Mouse (Mus musculus): Measurements from ENCODE around the gene Atp2b2.

Atp2b2 gene

DNA sequence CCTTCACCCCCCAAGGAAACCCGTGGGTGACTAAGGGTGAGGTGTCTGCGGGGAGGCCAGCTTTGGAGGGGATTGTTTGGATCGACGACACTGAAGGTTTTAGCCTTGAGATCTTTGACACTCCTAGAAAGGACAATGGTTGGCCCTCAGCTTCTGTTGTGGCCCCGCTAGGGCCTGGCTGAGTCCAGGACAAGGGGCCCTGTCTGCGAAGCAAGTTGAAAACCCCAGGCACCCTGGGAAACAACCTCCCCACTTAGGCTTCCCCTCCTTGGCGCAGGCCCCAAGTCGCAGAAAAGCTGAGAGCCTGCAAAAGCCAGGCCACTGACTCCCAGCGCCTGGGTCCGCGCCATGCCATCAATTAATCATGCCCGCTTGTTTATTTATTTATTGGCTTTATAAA lies at the start of gene Atp2b2:
Gene Atp2b2 (minus strand): TSS at position 282 of the 400 bp plus-strand sequence.
- DNase-seq (ENCODE audit: low spot score in 2 of 2), result no peak

- peak in 1 of 2 experiments; percentile 26 for DNase-seq (ENCODE audit: low spot score in 2 of 2)
Observed at GRCm38 (mm10) chr6:114089626-114090025, 47.2 kb upstream of the Atp2b2 start.

GRCm38 (mm10) chr6:114087106-114087505 lies 44.7 kb upstream of the Atp2b2 start:
- DNase-seq (ENCODE audit: low spot score in 2 of 2), result peak in 1 of 2 experiments; percentile 6

DNA sequence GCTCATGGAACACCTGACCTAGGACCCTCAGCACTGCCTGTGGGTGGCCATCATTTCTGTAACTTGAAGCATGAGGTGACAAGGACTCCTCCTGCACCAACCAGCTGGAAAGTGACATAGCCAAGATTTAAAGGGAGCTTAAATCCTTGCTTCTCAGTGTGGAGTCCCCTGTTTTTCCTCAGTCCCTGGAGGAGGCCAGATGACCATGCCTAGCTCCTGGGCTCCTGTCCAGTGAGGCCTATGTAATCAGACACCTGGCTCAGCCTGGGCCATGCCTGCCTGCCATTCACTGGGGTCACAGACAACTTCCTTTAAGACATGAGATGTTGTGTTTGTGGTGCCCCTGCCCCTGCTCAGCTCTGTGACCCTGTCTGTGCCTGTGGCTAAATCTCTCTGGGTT lies 36.1 kb upstream of the Atp2b2 start:
- no peak for DNase-seq (ENCODE audit: low spot score in 2 of 2)

- DNase-seq (ENCODE audit: low spot score in 2 of 2), result no peak
Observed at GRCm38 (mm10) chr6:114076560-114076959, 34.1 kb upstream of the Atp2b2 start.

GRCm38 (mm10) chr6:114076061-114076460 lies 33.6 kb upstream of the Atp2b2 start:
- DNase-seq (ENCODE audit: low spot score in 2 of 2), result no peak

DNA sequence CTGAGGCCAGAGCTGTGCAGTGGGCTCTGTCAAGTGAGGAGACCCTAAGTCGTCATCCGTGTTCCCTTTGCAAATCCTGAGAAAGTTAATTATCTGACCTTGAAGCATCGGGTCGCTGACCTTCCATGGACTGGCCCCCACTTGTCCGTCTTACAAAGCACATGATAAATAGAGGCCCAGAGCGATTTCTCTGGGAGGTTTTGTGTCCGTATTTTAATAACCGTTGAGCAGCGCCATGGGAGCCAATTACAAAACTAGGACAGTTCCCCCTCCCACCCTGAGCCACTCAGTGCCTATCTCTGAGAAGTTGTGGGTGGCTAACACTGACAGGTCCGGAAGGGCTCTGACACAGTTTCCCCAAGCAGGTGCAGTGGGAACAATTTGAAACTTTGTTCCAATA lies 32.5 kb upstream of the Atp2b2 start:
- no peak for DNase-seq (ENCODE audit: low spot score in 2 of 2)

- no peak for DNase-seq (ENCODE audit: low spot score in 2 of 2)
Observed at GRCm38 (mm10) chr6:114074256-114074655, 31.8 kb upstream of the Atp2b2 start.

- DNase-seq (ENCODE audit: low spot score in 2 of 2), result peak in 1 of 2 experiments; percentile 18
Observed at GRCm38 (mm10) chr6:114071564-114071963, 29.2 kb upstream of the Atp2b2 start.

- no peak for DNase-seq (ENCODE audit: low spot score in 2 of 2)
Observed at GRCm38 (mm10) chr6:114063100-114063499, 20.7 kb upstream of the Atp2b2 start.

- no peak for DNase-seq (ENCODE audit: low spot score in 2 of 2)
Observed at GRCm38 (mm10) chr6:114062688-114063087, 20.3 kb upstream of the Atp2b2 start.

- DNase-seq (ENCODE audit: low spot score in 2 of 2), result no peak
Observed at GRCm38 (mm10) chr6:114059206-114059605, 16.8 kb upstream of the Atp2b2 start.

DNA sequence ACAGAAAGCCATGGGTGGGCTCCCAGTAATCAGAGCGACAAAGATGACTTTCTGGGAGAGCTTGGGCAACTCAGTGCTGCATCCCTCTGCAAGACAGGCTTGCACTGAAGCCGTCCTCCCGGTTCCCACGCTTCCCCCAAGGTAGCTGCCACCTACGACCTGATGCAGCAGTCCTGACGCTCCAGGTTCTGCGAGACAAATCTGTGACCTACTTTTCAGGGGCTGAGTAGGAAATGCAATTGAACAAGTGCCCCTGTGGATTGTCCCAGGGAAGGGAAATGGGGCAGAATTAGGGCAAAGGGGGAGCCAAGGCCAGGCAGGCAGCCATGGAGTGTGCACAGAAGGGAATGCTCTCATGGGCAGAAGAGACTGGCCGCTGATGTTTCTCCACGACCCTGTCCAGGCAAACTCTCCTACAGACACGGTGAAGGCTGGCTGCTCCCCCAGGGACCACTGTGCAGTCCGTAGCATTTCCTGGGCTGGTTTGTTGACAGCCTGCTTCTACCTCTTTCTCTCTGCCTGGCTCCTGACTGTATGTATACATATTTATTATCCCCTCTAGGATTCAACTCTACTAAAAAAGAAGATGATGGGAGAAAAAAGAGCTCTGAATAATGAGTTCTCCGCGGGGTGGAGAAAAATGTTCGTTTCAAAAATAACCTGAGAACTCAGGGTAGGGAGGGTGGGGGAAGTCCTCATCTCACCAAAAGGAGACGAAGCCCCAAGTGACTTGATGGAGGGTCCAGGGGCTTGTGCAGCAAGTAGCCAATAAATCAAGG lies 15.8 kb upstream of the Atp2b2 start:
- DNase-seq (ENCODE audit: low spot score in 2 of 2), result no peak

GRCm38 (mm10) chr6:114055311-114055710 lies 12.9 kb upstream of the Atp2b2 start:
- no peak for DNase-seq (ENCODE audit: low spot score in 2 of 2)

GRCm38 (mm10) chr6:114044962-114045361 lies 2.5 kb upstream of the Atp2b2 start:
- no peak for DNase-seq (ENCODE audit: low spot score in 2 of 2)

GRCm38 (mm10) chr6:114042836-114043235 lies 423 bp upstream of the Atp2b2 start:
- no peak for DNase-seq (ENCODE audit: low spot score in 2 of 2)

DNA sequence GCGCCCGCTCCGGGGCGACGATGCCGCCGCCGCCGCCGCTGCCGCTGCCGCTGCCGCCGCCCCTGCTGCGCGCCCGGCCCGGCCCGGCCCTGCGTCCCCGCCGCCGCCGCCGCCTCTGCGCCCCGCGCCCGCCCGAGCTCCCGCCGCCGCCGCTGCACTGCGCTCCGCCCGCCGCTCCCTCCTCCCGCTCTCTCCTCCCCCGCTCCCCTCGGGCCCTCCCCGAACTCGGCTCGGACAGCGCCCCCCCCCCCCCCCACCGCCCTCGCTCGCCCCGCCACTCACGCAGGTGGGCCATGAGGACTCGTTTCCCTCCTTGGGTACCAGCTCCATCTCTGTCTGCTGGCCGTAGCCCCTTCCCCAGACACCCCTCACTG lies 515 bp downstream of the Atp2b2 start:
- DNase-seq (ENCODE audit: low spot score in 2 of 2), result no peak

- no peak for DNase-seq (ENCODE audit: low spot score in 2 of 2)
Observed at GRCm38 (mm10) chr6:114041097-114041910, 1.1 kb downstream of the Atp2b2 start.

- DNase-seq (ENCODE audit: low spot score in 2 of 2), result no peak
Observed at GRCm38 (mm10) chr6:114035704-114036103, 6.7 kb downstream of the Atp2b2 start.

GRCm38 (mm10) chr6:114032822-114033221 lies 9.6 kb downstream of the Atp2b2 start:
- DNase-seq (ENCODE audit: low spot score in 2 of 2), result no peak

- DNase-seq (ENCODE audit: low spot score in 2 of 2), result no peak
Observed at GRCm38 (mm10) chr6:114023794-114024193, 18.6 kb downstream of the Atp2b2 start.

- no peak for DNase-seq (ENCODE audit: low spot score in 2 of 2)
Observed at GRCm38 (mm10) chr6:114022104-114022503, 20.3 kb downstream of the Atp2b2 start.

- DNase-seq (ENCODE audit: low spot score in 2 of 2), result no peak
Observed at GRCm38 (mm10) chr6:114013801-114014200, 28.6 kb downstream of the Atp2b2 start.

Measured in urinary bladder, adult 18-20 months (tissue).